Mouse (Mus musculus) limb, embryonic 11.5 days (tissue): ENCODE results near the gene Cadps2. TPM values are rescaled to one million over a fixed set of nuclear protein-coding genes. Genes with fewer than 3 reads are reported as not detected.

Source experiments
- ATAC-seq: fragments of 200-750 bp; cut with Nextera tagmentation; 2 replicates; pipeline ENCODE4 v1.8.0; 2017; ENCODE audit warnings: low read depth; ENCODE audit not compliant: insufficient number of reproducible peaks, low FRiP score, low TSS enrichment
- DNase-seq: peaks from one replicate; pipeline ENCODE4 v3.0.0-alpha.2; 2015; ENCODE audit warnings: low spot score
- H3K27ac ChIP-seq: fragments of 300-500 bp; sonication (generic); replicated peaks from 2 replicates; pipeline ENCODE4 v1.5.1; 2014; ENCODE audit warnings: low read depth, mild to moderate bottlenecking, low read length
- H3K27me3 ChIP-seq: fragments of 300-500 bp; sonication (generic); 2 replicates; pipeline ENCODE4 v1.6.1; 2014; ENCODE audit warnings: mild to moderate bottlenecking, low read length, mixed read lengths; ENCODE audit not compliant: control insufficient read depth, insufficient read depth
- H3K36me3 ChIP-seq: fragments of 300-500 bp; sonication (generic); 2 replicates; pipeline ENCODE4 v1.6.1; 2014; ENCODE audit warnings: mild to moderate bottlenecking, low read length, moderate library complexity, mixed read lengths; ENCODE audit not compliant: control insufficient read depth, insufficient read depth
- H3K4me1 ChIP-seq: fragments of 300-500 bp; sonication (generic); 2 replicates; pipeline ENCODE4 v1.6.1; 2014; ENCODE audit warnings: low read length, mixed read lengths; ENCODE audit not compliant: control insufficient read depth, insufficient read depth
- H3K4me2 ChIP-seq: fragments of 300-500 bp; sonication (generic); 2 replicates; pipeline ENCODE4 v1.6.1; 2014; ENCODE audit warnings: low read depth, mild to moderate bottlenecking, moderate library complexity; ENCODE audit not compliant: severe bottlenecking
- H3K4me3 ChIP-seq: fragments of 300-500 bp; sonication (generic); 2 replicates; pipeline ENCODE4 v1.5.1; 2014; ENCODE audit warnings: low read depth, low read length
- H3K9ac ChIP-seq: fragments of 300-500 bp; sonication (generic); 2 replicates; pipeline ENCODE4 v1.6.1; 2014; ENCODE audit warnings: mild to moderate bottlenecking, low read length
- H3K9me3 ChIP-seq: fragments of 300-500 bp; sonication (generic); 2 replicates; pipeline ENCODE4 v1.6.1; 2016; ENCODE audit warnings: low read length; ENCODE audit not compliant: control insufficient read depth
- WGBS: fragments of 180-500 bp; shearing (Covaris S2); extraction: QIAGEN DNeasy Blood & Tissue Kit; methylation state at CpG from one replicate; pipeline ENCODE4 v1.1.7; 2014; 5-methylcytosine and 5-hydroxymethylcytosine counted together
- polyA plus RNA-seq: library from polyadenylated mRNA; unstranded; fragments of >200 nt; fragmentation: Nextera tagmentation; extraction: Ambion mirVana; gene quantifications from 2 replicates; pipeline ENCODE4 v1.2.1, GENCODE M21; 2014

Gene Cadps2
- polyA plus RNA-seq, 1 experiment from 2014 or later: 3.3 TPM

- Histone ChIP-seq H3K27me3 (no peaks in the 10 kb centered on the region), H3K9ac (no peak overlapping the region), H3K27ac (no peak overlapping the region), H3K36me3 (no peaks in the 10 kb centered on the region), H3K4me3 (no peak overlapping the region), H3K4me1 (no peaks in the 10 kb centered on the region), H3K9me3 (no peaks in the 10 kb centered on the region), H3K4me2 (no peak overlapping the region)
- DNase-seq: no peak
- no peak for ATAC-seq
- 79% methylated on average over 2 of the region's 2 CpGs for WGBS
Measured at GRCm38 (mm10) chr6:23360596-23360995, 478.6 kb downstream of the Cadps2 start.

- Histone ChIP-seq H3K27me3 (no peaks in the 10 kb centered on the region), H3K4me1 (no peaks in the 10 kb centered on the region), H3K27ac (no peak overlapping the region), H3K9ac (no peak overlapping the region), H3K36me3 (no peaks in the 10 kb centered on the region), H3K4me3 (no peak overlapping the region), H3K4me2 (no peak overlapping the region), H3K9me3 (no peaks in the 10 kb centered on the region)
- DNase-seq: no peak
- WGBS: 53% methylated on average over 4 of the region's 4 CpGs
- ATAC-seq: no peak
Measured at GRCm38 (mm10) chr6:23356141-23356540, 483.1 kb downstream of the Cadps2 start.

- Histone ChIP-seq H3K9ac (no peak overlapping the region), H3K9me3 (no peaks in the 10 kb centered on the region), H3K4me1 (no peaks in the 10 kb centered on the region), H3K27me3 (no peaks in the 10 kb centered on the region), H3K4me2 (no peak overlapping the region), H3K36me3 (no peaks in the 10 kb centered on the region), H3K27ac (no peak overlapping the region), H3K4me3 (no peak overlapping the region)
- DNase-seq: peak; percentile 25
- 2% methylated on average over 7 of the region's 7 CpGs for WGBS
- no peak for ATAC-seq
Measured at GRCm38 (mm10) chr6:23353480-23353879, 485.7 kb downstream of the Cadps2 start.

- H3K36me3 ChIP-seq: no peaks in the 10 kb centered on the region
- 85% methylated on average over 7 of the region's 7 CpGs for WGBS
- H3K27ac ChIP-seq: no peak overlapping the region
- ATAC-seq: no peak
- H3K9ac ChIP-seq: no peak overlapping the region
- no peak overlapping the region for H3K4me3 ChIP-seq
- DNase-seq: no peak
- no peak overlapping the region for H3K4me2 ChIP-seq
- no peaks in the 10 kb centered on the region for H3K9me3 ChIP-seq
- H3K27me3 ChIP-seq: no peaks in the 10 kb centered on the region
- no peaks in the 10 kb centered on the region for H3K4me1 ChIP-seq
Measured at GRCm38 (mm10) chr6:23337411-23338063, 501.7 kb downstream of the Cadps2 start.

- Histone ChIP-seq H3K36me3 (no peaks in the 10 kb centered on the region), H3K27ac (no peak overlapping the region), H3K4me1 (no peaks in the 10 kb centered on the region), H3K4me3 (no peak overlapping the region), H3K9me3 (no peaks in the 10 kb centered on the region), H3K27me3 (no peaks in the 10 kb centered on the region), H3K4me2 (no peak overlapping the region), H3K9ac (no peak overlapping the region)
- 84% methylated on average over 8 of the region's 8 CpGs for WGBS
- ATAC-seq (no peak), DNase-seq (no peak)
Measured at GRCm38 (mm10) chr6:23314945-23315344, 524.3 kb downstream of the Cadps2 start.

- Histone ChIP-seq H3K27ac (no peak overlapping the region), H3K9ac (no peak overlapping the region), H3K9me3 (no peaks in the 10 kb centered on the region), H3K4me2 (no peak overlapping the region), H3K27me3 (no peaks in the 10 kb centered on the region), H3K4me1 (no peaks in the 10 kb centered on the region), H3K4me3 (no peak overlapping the region), H3K36me3 (no peaks in the 10 kb centered on the region)
- ATAC-seq (no peak), DNase-seq (no peak)
- WGBS: 87% methylated on average over 5 of the region's 5 CpGs
Measured at GRCm38 (mm10) chr6:23314291-23314690, 524.9 kb downstream of the Cadps2 start.

- no peaks in the 10 kb centered on the region for H3K4me1 ChIP-seq
- no peaks in the 10 kb centered on the region for H3K9me3 ChIP-seq
- H3K9ac ChIP-seq: no peak overlapping the region
- H3K36me3 ChIP-seq: no peaks in the 10 kb centered on the region
- H3K4me2 ChIP-seq: no peak overlapping the region
- ATAC-seq (no peak), DNase-seq (no peak)
- 89% methylated on average over 6 of the region's 6 CpGs for WGBS
- H3K27me3 ChIP-seq: no peaks in the 10 kb centered on the region
- H3K27ac ChIP-seq: no peak overlapping the region
- no peak overlapping the region for H3K4me3 ChIP-seq
Measured at GRCm38 (mm10) chr6:23306046-23306445, 533.2 kb downstream of the Cadps2 start.

GRCm38 (mm10) chr6:23298596-23298995 is 540.6 kb downstream of the Cadps2 start:
- WGBS: 85% methylated on average over 2 of the region's 2 CpGs
- H3K4me1 ChIP-seq: no peaks in the 10 kb centered on the region
- H3K27ac ChIP-seq: no peak overlapping the region
- H3K9ac ChIP-seq: no peak overlapping the region
- no peaks in the 10 kb centered on the region for H3K9me3 ChIP-seq
- DNase-seq (no peak), ATAC-seq (no peak)
- no peak overlapping the region for H3K4me3 ChIP-seq
- no peaks in the 10 kb centered on the region for H3K27me3 ChIP-seq
- H3K4me2 ChIP-seq: no peak overlapping the region
- H3K36me3 ChIP-seq: no peaks in the 10 kb centered on the region

GRCm38 (mm10) chr6:23294685-23295084 is 544.5 kb downstream of the Cadps2 start:
- no peaks in the 10 kb centered on the region for H3K27me3 ChIP-seq
- no peak for ATAC-seq

More at GRCm38 (mm10) chr6:23294685-23295084, 544.5 kb downstream of the Cadps2 start:
- Histone ChIP-seq H3K27ac (no peak overlapping the region), H3K36me3 (no peaks in the 10 kb centered on the region), H3K4me1 (no peaks in the 10 kb centered on the region), H3K4me3 (no peak overlapping the region), H3K9me3 (no peaks in the 10 kb centered on the region), H3K9ac (no peak overlapping the region), H3K4me2 (no peak overlapping the region)
- no peak for DNase-seq
- WGBS: 90% methylated on average over 4 of the region's 4 CpGs
